Mouse (Mus musculus) cerebellum, adult 2 months (tissue): ENCODE results near the gene Fbh1.

Source experiments
- CTCF ChIP-seq: fragments of 200-500 bp; IDR thresholded peaks from 2 replicates; pipeline ENCODE4 v1.5.1; 2011; ENCODE audit warnings: low read depth, mild to moderate bottlenecking, control low read depth, low read length, moderate library complexity, borderline replicate concordance; ENCODE audit not compliant: insufficient read depth
- POLR2A ChIP-seq: fragments of 200-500 bp; IDR thresholded peaks from 2 replicates; pipeline ENCODE4 v1.6.1; 2011; ENCODE audit warnings: low read length, control low read depth, borderline replicate concordance; ENCODE audit not compliant: insufficient read depth

DNA sequence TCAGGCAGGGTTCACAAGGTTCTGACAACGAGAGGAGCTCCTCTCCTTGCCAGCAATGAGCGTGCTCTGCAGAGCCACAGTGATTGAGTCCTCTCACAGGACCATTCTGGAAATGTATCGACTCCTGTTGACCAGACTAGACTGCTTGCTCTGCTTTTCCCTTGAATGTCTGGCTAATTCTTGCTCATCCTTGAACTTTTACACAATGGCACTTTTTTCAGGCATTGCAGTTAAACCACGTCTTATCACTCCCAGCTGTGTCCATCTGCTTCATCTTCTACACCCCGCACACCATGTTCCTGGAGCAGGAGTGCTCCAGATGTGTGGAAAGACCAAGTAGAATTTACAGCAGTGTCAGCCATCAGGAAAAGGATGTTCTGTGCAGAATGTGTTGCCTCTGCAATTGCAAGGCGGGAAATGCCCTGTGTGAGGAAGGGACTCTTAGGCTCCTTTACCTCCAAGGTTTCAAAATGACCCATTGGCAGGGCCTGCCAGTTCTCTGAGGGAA, 64.8 kb downstream of the Fbh1 start:
- no peak for TF ChIP-seq CTCF
- no peak for TF ChIP-seq POLR2A
